Mouse (Mus musculus): Measurements from ENCODE around the gene Irs1. TPM values are rescaled to one million over a fixed set of nuclear protein-coding genes. Genes with fewer than 3 reads are reported as not detected.

Gene Irs1
- total RNA-seq, 1 experiment from 2014 or later: 0.05 TPM

- ATAC-seq (replicated peaks in 1 of 2; ENCODE audit: insufficient read depth in 1 of 2, low FRiP score in 2 of 2, low TSS enrichment in 1 of 2, low read depth in 1 of 2, poor library complexity in 2 of 2, severe bottlenecking in 2 of 2): no peak
Observed at GRCm38 (mm10) chr1:82223042-82223795, 68.0 kb downstream of the Irs1 start.

GRCm38 (mm10) chr1:82221462-82221861 is 69.8 kb downstream of the Irs1 start:
- no peak for ATAC-seq (replicated peaks in 1 of 2; ENCODE audit: insufficient read depth in 1 of 2, low FRiP score in 2 of 2, low TSS enrichment in 1 of 2, low read depth in 1 of 2, poor library complexity in 2 of 2, severe bottlenecking in 2 of 2)

- ATAC-seq (replicated peaks in 1 of 2; ENCODE audit: insufficient read depth in 1 of 2, low FRiP score in 2 of 2, low TSS enrichment in 1 of 2, low read depth in 1 of 2, poor library complexity in 2 of 2, severe bottlenecking in 2 of 2): no peak
Observed at GRCm38 (mm10) chr1:82220673-82221396, 70.4 kb downstream of the Irs1 start.

- no peak for ATAC-seq (replicated peaks in 1 of 2; ENCODE audit: insufficient read depth in 1 of 2, low FRiP score in 2 of 2, low TSS enrichment in 1 of 2, low read depth in 1 of 2, poor library complexity in 2 of 2, severe bottlenecking in 2 of 2)
Observed at GRCm38 (mm10) chr1:82207511-82207910, 83.7 kb downstream of the Irs1 start.

GRCm38 (mm10) chr1:82200636-82201035 is 90.6 kb downstream of the Irs1 start:
- ATAC-seq (replicated peaks in 1 of 2; ENCODE audit: insufficient read depth in 1 of 2, low FRiP score in 2 of 2, low TSS enrichment in 1 of 2, low read depth in 1 of 2, poor library complexity in 2 of 2, severe bottlenecking in 2 of 2): no peak

- ATAC-seq (replicated peaks in 1 of 2; ENCODE audit: insufficient read depth in 1 of 2, low FRiP score in 2 of 2, low TSS enrichment in 1 of 2, low read depth in 1 of 2, poor library complexity in 2 of 2, severe bottlenecking in 2 of 2): no peak
Observed at GRCm38 (mm10) chr1:82199918-82200317, 91.3 kb downstream of the Irs1 start.

GRCm38 (mm10) chr1:82191579-82191978 is 99.6 kb downstream of the Irs1 start:
- ATAC-seq (replicated peaks in 1 of 2; ENCODE audit: insufficient read depth in 1 of 2, low FRiP score in 2 of 2, low TSS enrichment in 1 of 2, low read depth in 1 of 2, poor library complexity in 2 of 2, severe bottlenecking in 2 of 2): no peak

GRCm38 (mm10) chr1:82189516-82189915 is 101.7 kb downstream of the Irs1 start:
- no peak for ATAC-seq (replicated peaks in 1 of 2; ENCODE audit: insufficient read depth in 1 of 2, low FRiP score in 2 of 2, low TSS enrichment in 1 of 2, low read depth in 1 of 2, poor library complexity in 2 of 2, severe bottlenecking in 2 of 2)

GRCm38 (mm10) chr1:82188549-82189231 is 102.5 kb downstream of the Irs1 start:
- ATAC-seq (replicated peaks in 1 of 2; ENCODE audit: insufficient read depth in 1 of 2, low FRiP score in 2 of 2, low TSS enrichment in 1 of 2, low read depth in 1 of 2, poor library complexity in 2 of 2, severe bottlenecking in 2 of 2): no peak

- ATAC-seq (replicated peaks in 1 of 2; ENCODE audit: insufficient read depth in 1 of 2, low FRiP score in 2 of 2, low TSS enrichment in 1 of 2, low read depth in 1 of 2, poor library complexity in 2 of 2, severe bottlenecking in 2 of 2): no peak
Observed at GRCm38 (mm10) chr1:82183913-82184442, 107.2 kb downstream of the Irs1 start.

Other genes starting within 250 kb of the Irs1 start
- not detected in 2 replicates for gene Gm9747, start 58.3 kb downstream of the Irs1 start, total RNA-seq (2017)
- gene Rhbdd1, start 25.0 kb upstream of the Irs1 start, total RNA-seq (2017): 15.6 and 18.4 TPM in 2 replicates